Mouse (Mus musculus): ENCODE measurements around the gene Ube2z. TPM values are rescaled to one million over a fixed set of nuclear protein-coding genes. Genes with fewer than 3 reads are reported as not detected.

Ube2z gene
- polyA plus RNA-seq, 1 experiment from 2014 or later: 43.2 TPM

DNA sequence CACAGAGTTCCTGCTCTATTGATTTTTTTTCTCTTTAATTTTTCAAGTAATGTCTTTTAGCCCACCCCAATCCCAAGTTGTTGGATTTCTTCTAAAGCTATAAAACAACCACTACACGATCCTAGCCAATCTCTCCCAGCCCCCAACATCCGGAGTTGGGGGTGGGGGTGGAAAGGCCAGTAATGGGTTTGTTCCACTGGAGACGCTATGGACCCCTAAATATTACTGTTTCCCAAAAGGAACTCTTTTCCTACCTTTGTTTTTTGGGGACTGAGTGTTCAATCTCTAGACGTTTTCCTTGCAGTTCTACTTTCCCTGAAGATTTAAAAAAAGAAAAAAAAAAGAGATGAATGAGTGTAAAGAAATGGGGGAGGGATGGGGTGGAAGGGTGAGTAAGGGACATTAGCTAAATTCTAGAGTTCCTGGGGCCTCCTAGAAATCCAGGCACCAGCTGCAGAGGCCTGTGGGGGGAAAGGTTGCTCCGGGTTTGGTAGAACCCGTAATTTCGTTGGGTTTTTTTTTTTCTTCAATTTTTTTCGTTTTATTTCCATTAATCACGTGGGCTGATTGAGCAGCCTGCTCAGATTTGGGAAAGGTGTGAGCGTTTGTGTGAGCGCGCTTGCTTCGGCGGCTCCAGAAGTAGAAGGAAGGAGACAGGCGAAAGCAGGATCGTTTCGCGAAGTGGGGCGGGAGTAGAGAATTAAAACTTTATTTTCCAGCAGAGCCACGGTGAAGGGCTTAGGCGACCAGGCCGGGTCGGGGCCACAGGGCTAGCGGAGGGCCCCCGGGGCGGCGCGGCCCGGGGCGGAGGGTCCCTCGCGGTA lies 61.0 kb downstream of the Ube2z start:
- Histone ChIP-seq H3K9me3 (ENCODE audit: low read depth, low read length) (no peaks in the 10 kb centered on the region), H3K27ac (ENCODE audit: low read depth) (peak overlapping the region; percentile 97), H3K4me1 (ENCODE audit: insufficient read depth) (peaks cover 10% of the 10 kb centered on the region; the same call in 1 of the 2 replicates), H3K9ac (peak overlapping the region; percentile 98), H3K36me3 (ENCODE audit: insufficient read depth) (no peaks in the 10 kb centered on the region; the same call in 1 of the 2 replicates), H3K4me2 (peak overlapping the region; percentile 83), H3K27me3 (ENCODE audit: insufficient read depth, low read length) (no peaks in the 10 kb centered on the region), H3K4me3 (ENCODE audit: low read depth, low read length) (peak overlapping the region; percentile 90)
- DNase-seq (peak; percentile 71), ATAC-seq (ENCODE audit: insufficient read depth) (peak; percentile 25; the same call in 1 of the 2 replicates)
- 0 out of 2 replicates have a peak, but pooled peaks have one; percentile 2 for TF ChIP-seq CTCF (IDR thresholded peaks at IDR 0.05; ENCODE audit: low read depth)
- under 1% methylated on average over 32 of the region's 32 CpGs for WGBS

GRCm38 (mm10) chr11:96003100-96003900 lies 61.9 kb downstream of the Ube2z start:
- TF ChIP-seq CTCF (IDR thresholded peaks at IDR 0.05; ENCODE audit: low read depth): no peak
- Histone ChIP-seq H3K27me3 (ENCODE audit: insufficient read depth, low read length) (no peaks in the 10 kb centered on the region), H3K9ac (peak overlapping the region; percentile 54), H3K4me1 (ENCODE audit: insufficient read depth) (peaks cover 10% of the 10 kb centered on the region; the same call in 1 of the 2 replicates), H3K9me3 (ENCODE audit: low read depth, low read length) (no peaks in the 10 kb centered on the region), H3K4me2 (peak overlapping the region; percentile 83), H3K27ac (ENCODE audit: low read depth) (peak overlapping the region; percentile 33; the same call in 1 of the 2 replicates), H3K4me3 (ENCODE audit: low read depth, low read length) (peak overlapping the region; percentile 90), H3K36me3 (ENCODE audit: insufficient read depth) (peaks cover 4% of the 10 kb centered on the region; the same call in 1 of the 2 replicates)
- WGBS: 3% methylated on average over 12 of the region's 12 CpGs
- peak; percentile 56 for DNase-seq
- no peak for ATAC-seq (ENCODE audit: insufficient read depth)

Other genes starting within 250 kb of the Ube2z start
- gene Phospho1, start 240.9 kb downstream of the Ube2z start, polyA plus RNA-seq (2014; fragmentation: Nextera tagmentation; extraction: Ambion mirVana): 0.37 TPM in 1 of 2 replicates, not detected in the other
- 13.4 and 14.8 TPM in 2 replicates for gene Gngt2, start 228.2 kb downstream of the Ube2z start, polyA plus RNA-seq (2014; fragmentation: Nextera tagmentation; extraction: Ambion mirVana)
- gene Abi3, start 222.9 kb downstream of the Ube2z start, polyA plus RNA-seq (2014; fragmentation: Nextera tagmentation; extraction: Ambion mirVana): 7.2 TPM in 2 replicates
- 0.11 and 0.18 TPM in 2 replicates for gene B4galnt2, start 150.5 kb downstream of the Ube2z start, polyA plus RNA-seq (2014; fragmentation: Nextera tagmentation; extraction: Ambion mirVana)
- gene Igf2bp1, start 59.4 kb downstream of the Ube2z start, polyA plus RNA-seq (2014; fragmentation: Nextera tagmentation; extraction: Ambion mirVana): 25.6 and 30.9 TPM in 2 replicates
- gene Gip, start 40.8 kb downstream of the Ube2z start, polyA plus RNA-seq (2014; fragmentation: Nextera tagmentation; extraction: Ambion mirVana): not detected in 2 replicates
- gene Snf8, start 30.5 kb downstream of the Ube2z start, polyA plus RNA-seq (2014; fragmentation: Nextera tagmentation; extraction: Ambion mirVana): 37.2 and 37.6 TPM in 2 replicates
- 725 and 738 TPM in 2 replicates for gene Atp5g1, start 10.3 kb upstream of the Ube2z start, polyA plus RNA-seq (2014; fragmentation: Nextera tagmentation; extraction: Ambion mirVana)
- gene Calcoco2, start 46.6 kb upstream of the Ube2z start, polyA plus RNA-seq (2014; fragmentation: Nextera tagmentation; extraction: Ambion mirVana): not detected in 2 replicates
- 0.09 TPM in 1 of 2 replicates, not detected in the other for gene Ttll6, start 68.4 kb upstream of the Ube2z start, polyA plus RNA-seq (2014; fragmentation: Nextera tagmentation; extraction: Ambion mirVana)
- gene Hoxb13, start 128.9 kb upstream of the Ube2z start, polyA plus RNA-seq (2014; fragmentation: Nextera tagmentation; extraction: Ambion mirVana): not detected in 2 replicates
- 0.08 and 0.22 TPM in 2 replicates for gene Hoxb9, start 206.1 kb upstream of the Ube2z start, polyA plus RNA-seq (2014; fragmentation: Nextera tagmentation; extraction: Ambion mirVana)
- 0.99 and 1.4 TPM in 2 replicates for gene Hoxb8, start 216.5 kb upstream of the Ube2z start, polyA plus RNA-seq (2014; fragmentation: Nextera tagmentation; extraction: Ambion mirVana)
- 2.1 and 3.5 TPM in 2 replicates for gene Hoxb7, start 221.2 kb upstream of the Ube2z start, polyA plus RNA-seq (2014; fragmentation: Nextera tagmentation; extraction: Ambion mirVana)
- 19.7 and 24.4 TPM in 2 replicates for gene Hoxb6, start 227.1 kb upstream of the Ube2z start, polyA plus RNA-seq (2014; fragmentation: Nextera tagmentation; extraction: Ambion mirVana)
- 65.9 and 76.1 TPM in 2 replicates for gene Hoxb5, start 237.9 kb upstream of the Ube2z start, polyA plus RNA-seq (2014; fragmentation: Nextera tagmentation; extraction: Ambion mirVana)

All from lung, embryonic 14.5 days (tissue).